Mouse (Mus musculus): ENCODE measurements around the gene Ceacam16. TPM values are rescaled to one million over a fixed set of nuclear protein-coding genes. Genes with fewer than 3 reads are reported as not detected.

Ceacam16 gene
- polyA plus RNA-seq, 1 experiment from 2014 or later, result not detected

DNA sequence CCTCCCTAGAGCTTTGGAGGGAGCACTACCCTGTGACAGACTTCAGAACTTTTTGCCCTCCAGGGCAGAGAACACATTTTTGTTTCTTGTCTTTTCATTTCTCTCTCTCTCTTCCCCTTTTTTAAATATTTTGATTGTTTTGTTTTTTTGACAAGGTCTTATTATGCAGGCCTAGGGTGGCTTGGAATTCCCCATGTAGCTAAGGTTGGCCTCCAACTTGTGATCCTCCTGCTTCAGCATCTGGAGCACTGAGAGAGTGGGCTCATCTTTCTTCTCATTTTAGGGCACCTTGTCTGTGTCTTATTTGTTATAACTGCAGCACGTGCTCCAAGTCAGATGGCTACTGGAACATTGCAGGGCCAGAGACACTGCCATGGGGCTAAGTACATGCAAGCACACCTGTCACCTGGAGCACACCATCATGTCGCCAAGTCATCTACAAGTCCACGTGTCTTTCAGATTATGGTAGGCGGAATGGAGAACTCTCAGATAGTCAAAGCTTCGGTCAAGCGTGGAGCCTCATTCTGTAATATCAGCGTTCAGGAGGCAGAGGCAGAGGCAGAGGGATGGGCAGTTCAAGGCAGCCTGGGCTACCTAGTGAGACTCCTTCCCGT, 54.6 kb downstream of the Ceacam16 start:
- no peak overlapping the region for H3K4me3 ChIP-seq
- peaks cover 46% of the 10 kb centered on the region for H3K27me3 ChIP-seq
- H3K4me2 ChIP-seq, result no peak overlapping the region
- ATAC-seq, result no peak
- 85% methylated on average over 8 of the region's 8 CpGs for WGBS
- H3K4me1 ChIP-seq, result peaks cover 8% of the 10 kb centered on the region
- H3K9me3 ChIP-seq (replicated peaks), result no peaks in the 10 kb centered on the region
- no peak overlapping the region for H3K27ac ChIP-seq
- no peaks in the 10 kb centered on the region for H3K36me3 ChIP-seq (ENCODE audit: poor library complexity, severe bottlenecking)
- H3K9ac ChIP-seq, result no peak overlapping the region

DNA sequence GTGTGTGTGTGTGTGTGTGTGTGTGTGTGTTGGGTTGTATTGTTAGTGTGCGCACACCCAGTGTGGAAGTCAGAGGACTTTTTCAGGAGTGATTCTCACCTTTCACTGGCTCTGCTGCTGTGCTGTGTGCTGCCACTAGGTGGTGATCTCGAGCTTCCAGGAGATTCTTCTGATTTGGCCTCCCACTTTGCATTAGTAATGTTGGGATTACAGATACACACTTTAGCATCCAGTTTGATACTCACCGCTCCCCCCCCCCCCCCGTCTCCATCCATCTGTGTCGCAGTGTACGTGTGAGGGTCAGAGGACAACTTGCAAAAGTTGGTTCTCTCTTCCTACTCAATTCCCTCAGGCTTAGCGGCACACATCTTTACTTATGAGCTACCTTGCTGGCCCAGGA, 58.1 kb downstream of the Ceacam16 start:
- H3K4me2 ChIP-seq, result no peak overlapping the region
- no peak overlapping the region for H3K4me3 ChIP-seq
- no peak overlapping the region for H3K9ac ChIP-seq
- 28% methylated on average over 6 of the region's 7 CpGs for WGBS
- H3K4me1 ChIP-seq, result no peaks in the 10 kb centered on the region
- no peaks in the 10 kb centered on the region for H3K36me3 ChIP-seq (ENCODE audit: poor library complexity, severe bottlenecking)
- peaks cover 16% of the 10 kb centered on the region for H3K27me3 ChIP-seq
- H3K27ac ChIP-seq, result no peak overlapping the region
- no peak for ATAC-seq
- no peaks in the 10 kb centered on the region for H3K9me3 ChIP-seq (replicated peaks)

Other genes starting within 250 kb of the Ceacam16 start
- gene Relb, start 231.9 kb downstream of the Ceacam16 start, polyA plus RNA-seq (2015; fragmentation: Nextera tagmentation; extraction: Ambion mirVana), result 1.5 and 2.6 TPM in 2 replicates
- gene Clptm1, start 196.3 kb downstream of the Ceacam16 start, polyA plus RNA-seq (2015; fragmentation: Nextera tagmentation; extraction: Ambion mirVana), result 64.2 and 71.3 TPM in 2 replicates
- 0.50 TPM in 1 of 2 replicates, not detected in the other for gene Apoc2, start 183.4 kb downstream of the Ceacam16 start, polyA plus RNA-seq (2015; fragmentation: Nextera tagmentation; extraction: Ambion mirVana)
- gene Gm44805, start 179.9 kb downstream of the Ceacam16 start, polyA plus RNA-seq (2015; fragmentation: Nextera tagmentation; extraction: Ambion mirVana), result 0.88 TPM in 1 of 2 replicates, not detected in the other
- 0.08 TPM in 1 of 2 replicates, not detected in the other for gene Apoc4, start 179.8 kb downstream of the Ceacam16 start, polyA plus RNA-seq (2015; fragmentation: Nextera tagmentation; extraction: Ambion mirVana)
- 1.2 and 1.8 TPM in 2 replicates for gene Apoc1, start 168.6 kb downstream of the Ceacam16 start, polyA plus RNA-seq (2015; fragmentation: Nextera tagmentation; extraction: Ambion mirVana)
- gene Apoe, start 162.1 kb downstream of the Ceacam16 start, polyA plus RNA-seq (2015; fragmentation: Nextera tagmentation; extraction: Ambion mirVana), result 118 and 125 TPM in 2 replicates
- 112 and 118 TPM in 2 replicates for gene Tomm40, start 145.9 kb downstream of the Ceacam16 start, polyA plus RNA-seq (2015; fragmentation: Nextera tagmentation; extraction: Ambion mirVana)
- 34.6 and 38.0 TPM in 2 replicates for gene Nectin2, start 110.8 kb downstream of the Ceacam16 start, polyA plus RNA-seq (2015; fragmentation: Nextera tagmentation; extraction: Ambion mirVana)
- 4.4 and 5.7 TPM in 2 replicates for gene Bcam, start 90.3 kb downstream of the Ceacam16 start, polyA plus RNA-seq (2015; fragmentation: Nextera tagmentation; extraction: Ambion mirVana)
- gene Cblc, start 64.5 kb downstream of the Ceacam16 start, polyA plus RNA-seq (2015; fragmentation: Nextera tagmentation; extraction: Ambion mirVana), result not detected in 2 replicates
- 0.23 and 0.49 TPM in 2 replicates for gene Bcl3, start 38.5 kb downstream of the Ceacam16 start, polyA plus RNA-seq (2015; fragmentation: Nextera tagmentation; extraction: Ambion mirVana)
- gene Gm19345, start 9.3 kb downstream of the Ceacam16 start, polyA plus RNA-seq (2015; fragmentation: Nextera tagmentation; extraction: Ambion mirVana), result 2.3 and 3.9 TPM in 2 replicates
- gene Ceacam19, start 26.7 kb upstream of the Ceacam16 start, polyA plus RNA-seq (2015; fragmentation: Nextera tagmentation; extraction: Ambion mirVana), result not detected in 2 replicates
- gene Pvr, start 59.9 kb upstream of the Ceacam16 start, polyA plus RNA-seq (2015; fragmentation: Nextera tagmentation; extraction: Ambion mirVana), result 4.9 and 5.1 TPM in 2 replicates
- gene Igsf23, start 89.5 kb upstream of the Ceacam16 start, polyA plus RNA-seq (2015; fragmentation: Nextera tagmentation; extraction: Ambion mirVana), result not detected in 2 replicates
- not detected in 2 replicates for gene Ceacam20, start 104.1 kb upstream of the Ceacam16 start, polyA plus RNA-seq (2015; fragmentation: Nextera tagmentation; extraction: Ambion mirVana)
- not detected in 2 replicates for gene Nlrp9b, start 130.2 kb upstream of the Ceacam16 start, polyA plus RNA-seq (2015; fragmentation: Nextera tagmentation; extraction: Ambion mirVana)
- gene Vmn1r91, start 238.4 kb upstream of the Ceacam16 start, polyA plus RNA-seq (2015; fragmentation: Nextera tagmentation; extraction: Ambion mirVana), result not detected in 2 replicates